Mouse (Mus musculus) neutrophil, adult 5-6 weeks (primary cell): ENCODE results near the gene Carnmt1. TPM values are rescaled to one million over a fixed set of nuclear protein-coding genes. Genes with fewer than 3 reads are reported as not detected.

ENCODE experiments used
- ATAC-seq: fragments of 151-379, 151-347 bp; 2 replicates; pipeline ENCODE4 v1.8.0; 2017; ENCODE audit warnings: mild to moderate bottlenecking, moderate TSS enrichment; ENCODE audit not compliant: insufficient number of reproducible peaks, poor library complexity, low FRiP score, severe bottlenecking; ENCODE audit errors: extremely low read depth
- total RNA-seq: library from RNA; stranded (forward); fragments of 200-1000 nt; gene quantifications from 2 replicates; pipeline ENCODE4 v1.2.3, GENCODE M21; 2017

Carnmt1 gene
- total RNA-seq = 9.1 and 9.4 TPM in 2 replicates

DNA sequence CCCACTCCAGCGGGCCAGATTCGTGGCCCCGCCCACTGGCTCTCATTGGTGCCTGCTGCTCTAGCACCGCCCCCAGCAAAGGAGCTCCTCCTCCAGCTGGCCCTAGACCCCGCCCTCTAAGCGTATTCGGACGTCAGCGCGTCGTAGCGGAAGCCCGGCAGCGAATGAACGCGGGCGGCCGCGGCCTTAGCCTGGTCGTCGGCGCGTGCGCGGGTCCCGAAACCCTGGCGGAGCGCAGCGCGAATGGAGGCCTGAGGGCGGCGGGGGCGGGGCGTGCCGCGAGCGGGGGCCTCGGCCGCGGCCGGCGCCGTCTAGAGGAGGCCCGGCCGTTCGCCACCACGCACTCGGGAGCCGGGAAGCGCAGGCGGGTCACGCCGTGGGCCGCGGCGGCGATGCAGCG, at the start of gene Carnmt1:
Gene Carnmt1 (plus strand): TSS at position 157 of the 400 bp plus-strand sequence.
- peak; percentile 99 for ATAC-seq

DNA sequence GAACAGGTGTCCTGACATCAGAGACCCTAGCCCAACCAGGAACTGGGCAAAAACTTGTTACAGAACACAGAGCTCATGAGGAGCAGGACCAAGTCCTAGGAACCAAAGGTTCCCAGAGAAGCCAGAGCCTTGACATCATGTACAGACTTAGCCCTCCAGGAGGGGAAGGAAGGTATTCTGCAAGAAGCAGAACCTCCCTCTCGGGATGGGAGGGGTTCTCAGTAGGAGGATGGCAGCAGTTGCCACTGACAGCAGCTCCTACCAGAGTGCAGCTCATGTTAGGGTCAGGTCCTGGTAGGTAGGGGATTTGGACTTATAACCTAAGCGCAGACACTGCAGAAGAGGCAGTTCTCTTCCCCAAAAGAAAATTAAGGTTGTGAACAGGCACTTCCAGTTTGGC, 46.7 kb upstream of the Carnmt1 start:
- ATAC-seq = peak; percentile 34; the same call in 1 of the 2 replicates

GRCm38 (mm10) chr19:18629589-18629988, 41.0 kb upstream of the Carnmt1 start:
- no peak for ATAC-seq

- peak; percentile 29; the same call in 1 of the 2 replicates for ATAC-seq
Observed at GRCm38 (mm10) chr19:18630221-18631119, 40.1 kb upstream of the Carnmt1 start.

DNA sequence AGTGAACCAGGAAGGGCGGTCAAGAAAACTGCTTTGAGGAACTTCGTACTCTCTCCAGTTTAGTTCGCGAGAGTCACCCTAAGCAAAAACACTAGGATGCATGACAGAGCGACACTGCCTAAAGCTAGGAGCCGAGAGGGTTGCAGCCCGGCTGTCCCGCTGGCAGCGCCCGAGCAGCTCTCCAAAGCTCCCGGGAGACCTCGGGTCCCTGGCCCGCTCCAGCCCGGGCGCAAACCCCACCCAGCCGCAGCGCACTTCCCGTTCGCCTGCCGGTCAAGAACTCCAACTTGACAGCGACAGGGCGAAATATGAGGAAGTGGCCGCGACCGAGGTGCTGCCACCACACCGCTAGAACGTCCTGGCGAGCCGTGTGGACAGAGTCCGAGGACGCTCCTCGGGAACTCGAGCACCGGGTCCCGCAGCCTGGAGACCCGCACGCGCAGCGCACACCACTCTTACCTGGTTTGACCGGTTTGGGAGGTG, 39.4 kb upstream of the Carnmt1 start:
- ATAC-seq = peak; percentile 74

DNA sequence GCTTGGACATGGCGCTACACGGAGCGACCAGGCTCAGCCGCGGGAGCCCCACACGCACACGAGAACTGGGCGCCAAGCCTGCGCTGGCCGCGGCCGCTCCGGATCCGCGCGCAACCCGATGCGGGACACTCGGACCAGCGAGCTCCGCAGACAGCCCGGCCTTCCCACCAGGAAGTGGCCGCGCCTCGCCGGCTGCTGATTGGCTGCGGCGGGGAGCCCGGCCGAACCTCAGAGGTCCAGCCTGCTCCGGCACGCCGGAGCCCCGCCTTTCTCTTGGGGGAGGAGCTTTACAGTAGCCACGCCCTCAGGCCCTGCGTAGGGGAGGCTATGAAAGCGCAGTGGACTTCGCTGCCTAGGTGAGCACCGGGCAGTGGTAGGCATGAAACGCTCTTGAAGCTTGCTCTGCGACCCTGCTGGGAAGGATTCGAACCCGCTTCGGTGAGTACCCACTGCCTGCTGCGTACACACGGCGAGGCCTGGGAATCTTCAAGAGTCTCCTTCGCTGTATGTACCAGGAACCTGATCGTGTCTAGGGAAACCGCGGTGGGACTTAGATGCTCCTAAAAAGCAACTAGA, 38.8 kb upstream of the Carnmt1 start, which contains the start of the genes Ostf1 and Nmrk1:
Gene Ostf1 (minus strand): TSS at position 180 of the 576 bp plus-strand sequence.
Gene Nmrk1 (plus strand): TSS at position 307 of the 576 bp plus-strand sequence.
- peak; percentile 86 for ATAC-seq

GRCm38 (mm10) chr19:18632231-18633185, 38.1 kb upstream of the Carnmt1 start:
- ATAC-seq = no peak

- no peak for ATAC-seq
Observed at GRCm38 (mm10) chr19:18637954-18638353, 32.6 kb upstream of the Carnmt1 start.

DNA sequence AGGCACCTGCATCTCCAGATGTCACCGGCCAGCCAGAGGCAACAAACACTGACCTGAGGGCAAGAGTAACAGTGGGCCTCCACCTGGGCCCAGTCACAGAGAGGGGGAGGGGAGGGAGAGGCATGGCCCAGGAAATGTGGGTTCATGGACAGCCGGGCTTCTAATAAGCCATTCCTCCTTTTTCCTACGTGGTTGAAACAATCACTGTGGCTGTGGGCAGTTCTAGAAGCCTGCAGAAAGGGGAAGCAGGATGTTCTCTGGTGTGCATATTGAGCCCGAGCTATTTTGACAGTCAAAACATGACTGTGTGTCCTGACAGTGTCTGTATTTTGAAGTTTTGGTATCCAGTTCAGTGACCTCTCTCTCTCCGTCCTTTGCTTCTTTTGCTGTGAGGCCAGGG, 31.6 kb upstream of the Carnmt1 start:
- 0 out of 2 replicates have a peak, but pooled peaks have one; percentile 19 for ATAC-seq

DNA sequence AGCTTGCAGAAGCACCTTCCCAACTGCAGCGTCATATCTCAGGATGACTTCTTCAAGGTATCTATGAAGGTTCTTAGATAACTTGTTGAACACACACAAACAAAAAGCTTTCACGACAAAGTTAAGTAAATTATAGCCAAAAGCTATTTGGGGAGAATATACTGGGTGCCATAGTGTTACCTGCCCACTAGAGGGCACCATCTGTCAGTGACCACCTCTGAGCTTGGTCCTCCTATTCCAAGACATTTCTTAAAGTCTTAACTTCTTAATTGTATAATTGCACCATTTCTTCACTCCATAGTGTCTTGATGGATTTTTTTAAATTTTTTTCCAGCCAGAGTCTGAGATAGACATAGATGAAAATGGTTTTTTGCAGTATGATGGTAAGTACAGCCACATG, 31.0 kb upstream of the Carnmt1 start:
- no peak for ATAC-seq

DNA sequence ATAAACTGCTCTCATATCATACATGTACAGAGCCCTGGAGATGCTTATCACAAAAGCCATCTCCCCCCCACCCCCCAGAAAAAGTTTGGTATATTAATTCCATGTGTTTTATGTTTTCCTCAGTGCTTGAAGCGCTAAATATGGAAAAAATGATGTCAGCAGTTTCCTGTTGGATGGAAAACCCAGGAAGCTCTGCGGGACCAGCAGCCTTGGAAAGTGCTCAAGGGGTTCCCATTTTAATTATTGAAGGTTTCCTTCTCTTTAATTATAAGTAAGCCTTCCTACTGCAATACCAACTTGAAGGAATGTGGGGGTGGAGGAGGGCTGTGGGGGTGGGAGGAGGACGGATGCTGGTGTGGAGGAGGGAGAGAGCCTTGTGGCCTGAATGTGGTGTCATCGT, 29.6 kb upstream of the Carnmt1 start:
- ATAC-seq = no peak

- ATAC-seq = no peak
Observed at GRCm38 (mm10) chr19:18643411-18643810, 27.2 kb upstream of the Carnmt1 start.

GRCm38 (mm10) chr19:18644084-18644483, 26.5 kb upstream of the Carnmt1 start:
- no peak for ATAC-seq

- ATAC-seq = no peak
Observed at GRCm38 (mm10) chr19:18646397-18646796, 24.2 kb upstream of the Carnmt1 start.

- no peak for ATAC-seq
Observed at GRCm38 (mm10) chr19:18646853-18647420, 23.6 kb upstream of the Carnmt1 start.

DNA sequence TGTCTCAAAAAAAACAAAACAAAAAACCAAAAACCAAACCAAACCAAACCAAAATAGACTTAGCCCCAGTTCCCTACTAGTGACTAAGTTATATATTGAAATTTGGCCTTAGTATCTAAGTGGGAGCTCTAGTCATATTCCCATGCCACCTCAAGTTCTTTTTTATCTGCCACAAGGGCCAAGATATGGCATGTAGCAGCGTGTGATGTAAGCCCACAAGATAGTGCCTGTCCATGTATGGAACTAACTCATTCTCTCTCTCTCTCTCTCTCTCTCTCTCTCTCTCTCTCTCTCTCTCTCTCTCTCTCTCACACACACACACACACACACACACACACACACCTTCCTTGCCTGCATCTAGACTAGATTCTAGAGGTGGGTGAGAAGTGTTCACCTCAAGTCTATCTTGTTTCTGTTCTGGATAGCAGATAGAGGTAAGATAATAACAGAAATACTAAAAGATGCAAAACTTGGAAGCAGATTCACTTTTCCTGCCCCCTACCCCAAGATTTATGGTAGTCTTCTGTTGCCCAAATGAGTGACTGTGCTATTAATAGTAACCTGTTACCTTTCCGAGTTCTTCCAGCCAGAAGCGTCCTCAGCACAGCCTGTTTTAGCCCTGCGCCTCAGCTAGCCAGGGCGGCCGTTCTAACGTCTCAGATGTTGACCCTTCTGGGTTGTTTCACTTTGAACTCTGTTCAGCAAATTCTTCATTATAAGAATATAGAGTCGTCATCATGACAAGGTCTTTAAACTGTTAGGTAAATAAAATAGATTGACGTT, 22.6 kb upstream of the Carnmt1 start:
- no peak for ATAC-seq

- ATAC-seq = no peak
Observed at GRCm38 (mm10) chr19:18648558-18648945, 22.0 kb upstream of the Carnmt1 start.

DNA sequence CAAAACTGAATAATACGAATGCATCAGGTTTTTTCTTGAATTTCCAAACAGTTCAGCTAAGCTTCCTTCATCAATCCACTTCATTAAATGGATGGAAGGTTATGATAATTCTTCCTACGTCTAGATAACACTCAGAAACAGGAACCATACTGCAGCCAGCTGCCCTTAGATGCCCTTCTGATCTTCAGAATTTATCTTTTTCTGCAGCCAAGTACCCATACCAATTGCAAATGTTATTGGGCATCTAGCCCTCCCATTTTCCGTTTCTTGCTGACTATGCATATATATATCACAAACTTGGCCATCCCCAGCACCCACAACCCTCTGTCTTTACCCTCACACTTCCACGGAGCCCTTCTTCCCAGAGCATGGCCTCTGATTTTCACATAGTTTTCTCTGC, 20.6 kb upstream of the Carnmt1 start:
- ATAC-seq = no peak
